Mouse (Mus musculus) bone marrow macrophage, adult 2 months (primary cell): ENCODE results near the gene Cdc26.

Source experiments
- CTCF ChIP-seq: IDR thresholded peaks from 2 replicates; pipeline ENCODE4 v1.5.1; 2012; ENCODE audit warnings: low read depth, mild to moderate bottlenecking, low read length, moderate library complexity
- POLR2A ChIP-seq: IDR thresholded peaks from 2 replicates; pipeline ENCODE4 v1.6.1; 2012; ENCODE audit warnings: mild to moderate bottlenecking, low read depth, low read length, borderline replicate concordance

DNA sequence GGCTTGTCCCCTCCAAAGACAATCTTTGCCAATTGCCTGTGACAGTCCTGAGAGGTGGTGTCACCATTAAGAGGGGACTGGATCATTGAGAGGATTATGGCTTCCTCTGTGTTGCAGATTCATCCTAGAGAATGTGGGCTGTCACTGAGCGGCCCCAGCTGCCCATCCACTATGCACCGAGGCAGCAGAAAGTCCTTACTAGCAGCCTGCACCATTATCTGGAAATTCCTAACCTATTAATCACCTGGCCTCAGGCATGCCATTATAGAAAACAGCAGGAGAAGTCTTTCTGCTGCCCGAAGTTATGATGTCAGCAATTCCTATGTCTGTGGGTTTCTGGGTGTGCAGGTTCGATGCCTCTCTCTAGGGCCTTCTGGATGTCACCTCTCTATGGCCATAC is 32.5 kb upstream of the Cdc26 start:
- TF ChIP-seq POLR2A = no peak
- TF ChIP-seq CTCF = no peak
